Mouse (Mus musculus): ENCODE measurements around the gene Vmn2r-ps130. TPM values are rescaled to one million over a fixed set of nuclear protein-coding genes. Genes with fewer than 3 reads are reported as not detected.
"Not testable (repeated sequence)": the region's sequence is repeated elsewhere in the genome, so short reads cannot be mapped to it uniquely, and the experiment has no call there.

Gene Vmn2r-ps130
- polyA plus RNA-seq (2016; fragmentation: Nextera tagmentation; extraction: Ambion mirVana), result not detected in 2 replicates

GRCm38 (mm10) chr17:23060866-23061265 lies at the start of gene Vmn2r-ps130:
Gene Vmn2r-ps130, plus strand, starts transcription at chr17:23061166.
- H3K4me2 ChIP-seq (replicated peaks); H3K27ac ChIP-seq (replicated peaks); ATAC-seq (ENCODE audit: low FRiP score, low read depth); H3K4me3 ChIP-seq; H3K4me1 ChIP-seq; H3K9ac ChIP-seq (replicated peaks); H3K9me3 ChIP-seq; H3K27me3 ChIP-seq; H3K36me3 ChIP-seq: not testable (repeated sequence)
- no CpG with 5 or more reads among the region's 1 CpGs for WGBS

Other genes starting within 250 kb of the Vmn2r-ps130 start
- 27.9 and 29.1 TPM in 2 replicates for gene Zfp945, start 194.0 kb upstream of the Vmn2r-ps130 start, polyA plus RNA-seq (2016; fragmentation: Nextera tagmentation; extraction: Ambion mirVana)
- not detected in 2 replicates for gene Vmn2r113, start 118.2 kb upstream of the Vmn2r-ps130 start, polyA plus RNA-seq (2016; fragmentation: Nextera tagmentation; extraction: Ambion mirVana)
- gene Zfp40, start 132.1 kb downstream of the Vmn2r-ps130 start, polyA plus RNA-seq (2016; fragmentation: Nextera tagmentation; extraction: Ambion mirVana), result 23.1 and 24.0 TPM in 2 replicates